Mouse (Mus musculus): ENCODE data around the gene Tnfrsf1b.

DNA sequence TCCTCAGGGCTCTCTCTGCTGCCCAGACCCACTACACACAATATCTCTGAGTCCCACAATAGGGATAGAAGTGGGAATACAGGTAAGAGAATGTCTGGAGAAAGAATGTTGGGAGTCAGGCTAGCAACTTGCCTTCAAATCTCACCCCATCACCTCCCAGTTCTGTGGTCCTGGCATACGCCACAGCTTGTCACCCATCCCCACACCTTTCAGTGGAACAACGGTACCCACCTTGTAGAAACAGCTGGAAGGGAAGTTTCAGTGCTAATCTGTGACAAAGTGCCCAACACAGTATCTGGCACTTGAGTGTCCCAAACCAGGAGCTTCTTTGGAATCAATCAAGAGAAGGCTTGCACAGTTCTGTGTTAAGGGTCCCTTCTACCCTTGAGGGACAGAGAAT lies 2.0 kb downstream of the Tnfrsf1b start:
- TF ChIP-seq GATA1 (IDR thresholded peaks at IDR 0.05; ENCODE audit: borderline replicate concordance, low read length): no peak
- no peak for TF ChIP-seq FLI1 (IDR thresholded peaks at IDR 0.05; ENCODE audit: low read length)
